Mouse (Mus musculus) B cell, adult (primary cell): ENCODE measurements around the gene Lrrc23. TPM values are rescaled to one million over a fixed set of nuclear protein-coding genes. Genes with fewer than 3 reads are reported as not detected.

Source experiments
- total RNA-seq: library from RNA; stranded (reverse); gene quantifications from 4 replicates; pipeline ENCODE4 v1.2.4, GENCODE M21; 2023; ENCODE audit not compliant: inconsistent age

Gene Lrrc23
- 3.5 to 4.3 TPM (median 3.9 TPM) in 4 replicates for total RNA-seq

DNA sequence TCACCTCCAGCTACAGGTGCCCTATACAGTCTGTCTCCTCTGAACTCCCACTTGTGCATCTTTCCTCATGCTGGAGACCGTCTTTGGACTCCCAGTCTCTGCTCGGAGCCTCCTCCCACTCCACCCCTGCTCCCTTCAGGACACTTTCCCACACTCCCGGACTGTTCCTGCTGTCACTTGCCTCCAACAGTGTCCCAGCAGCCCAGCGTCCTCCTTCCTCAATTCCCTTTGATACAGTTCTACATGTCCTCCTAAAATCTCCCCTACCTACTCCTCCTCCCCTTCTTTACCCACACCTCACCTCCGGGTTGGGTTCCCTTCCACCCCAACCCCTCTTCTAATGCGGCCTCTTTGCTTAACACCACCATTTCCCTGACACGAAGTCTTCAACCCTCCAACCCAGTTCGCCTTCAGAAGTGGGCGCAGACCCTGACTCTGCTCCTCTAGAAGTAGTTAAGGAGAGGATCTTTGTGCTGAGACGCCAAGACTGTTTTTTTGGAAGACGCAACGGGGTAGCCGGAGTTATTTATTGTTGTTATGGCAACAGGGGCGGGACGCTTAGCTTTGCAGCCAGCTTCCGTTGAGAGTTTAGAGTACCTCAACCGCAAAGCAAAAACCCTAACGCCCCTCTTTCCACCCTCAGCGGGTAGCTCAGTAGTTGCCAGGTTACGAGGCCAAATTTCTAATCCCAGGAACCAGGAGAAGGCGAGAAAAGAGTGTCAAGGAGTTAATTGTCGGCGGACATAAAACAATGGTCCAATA lies at the start of gene Lrrc23:
Gene Lrrc23, minus strand, starts transcription at position 506 of the 762 bp plus-strand sequence.

GRCm38 (mm10) chr6:124813933-124814332 lies 34.4 kb upstream of the Lrrc23 start, which contains the start of gene Tpi1:
Gene Tpi1, minus strand, starts transcription at chr6:124814296.

DNA sequence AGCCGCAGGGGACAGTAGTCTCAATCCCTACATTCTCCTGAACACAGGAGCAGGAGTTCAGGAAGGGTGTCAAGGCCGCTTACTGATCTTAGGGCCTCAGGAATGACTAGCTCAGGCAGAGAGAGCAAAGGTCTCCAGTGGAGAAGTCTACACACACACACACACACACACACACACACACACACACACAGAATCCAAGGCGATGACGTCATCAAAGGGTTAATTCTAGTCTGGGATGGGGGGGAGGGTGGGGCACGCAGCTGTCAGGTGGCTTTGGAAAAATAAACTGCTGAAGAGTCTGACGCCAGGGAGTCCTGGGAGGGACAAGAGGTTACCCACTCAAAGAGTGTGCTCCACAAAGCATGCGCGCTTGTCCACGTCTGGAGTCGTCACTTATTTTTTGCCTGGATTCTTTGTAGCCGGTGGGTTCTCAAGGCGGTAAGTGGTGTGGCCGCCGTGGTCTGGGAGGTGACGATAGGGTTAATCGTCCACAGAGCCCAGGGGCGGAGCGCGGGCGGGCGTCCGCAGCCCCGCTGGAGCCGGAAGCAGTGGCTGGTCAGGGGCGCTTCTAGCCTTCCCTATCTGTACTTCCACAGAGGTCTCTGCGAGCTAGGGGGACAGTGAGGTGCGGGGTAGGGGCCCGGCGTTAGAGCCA lies 29.0 kb upstream of the Lrrc23 start, which contains the start of gene Spsb2:
Gene Spsb2, plus strand, starts transcription at position 304 of the 655 bp plus-strand sequence.

GRCm38 (mm10) chr6:124769101-124769765 lies 10.3 kb downstream of the Lrrc23 start, which contains the start of gene Eno2:
Gene Eno2, minus strand, starts transcription at chr6:124769673.

DNA sequence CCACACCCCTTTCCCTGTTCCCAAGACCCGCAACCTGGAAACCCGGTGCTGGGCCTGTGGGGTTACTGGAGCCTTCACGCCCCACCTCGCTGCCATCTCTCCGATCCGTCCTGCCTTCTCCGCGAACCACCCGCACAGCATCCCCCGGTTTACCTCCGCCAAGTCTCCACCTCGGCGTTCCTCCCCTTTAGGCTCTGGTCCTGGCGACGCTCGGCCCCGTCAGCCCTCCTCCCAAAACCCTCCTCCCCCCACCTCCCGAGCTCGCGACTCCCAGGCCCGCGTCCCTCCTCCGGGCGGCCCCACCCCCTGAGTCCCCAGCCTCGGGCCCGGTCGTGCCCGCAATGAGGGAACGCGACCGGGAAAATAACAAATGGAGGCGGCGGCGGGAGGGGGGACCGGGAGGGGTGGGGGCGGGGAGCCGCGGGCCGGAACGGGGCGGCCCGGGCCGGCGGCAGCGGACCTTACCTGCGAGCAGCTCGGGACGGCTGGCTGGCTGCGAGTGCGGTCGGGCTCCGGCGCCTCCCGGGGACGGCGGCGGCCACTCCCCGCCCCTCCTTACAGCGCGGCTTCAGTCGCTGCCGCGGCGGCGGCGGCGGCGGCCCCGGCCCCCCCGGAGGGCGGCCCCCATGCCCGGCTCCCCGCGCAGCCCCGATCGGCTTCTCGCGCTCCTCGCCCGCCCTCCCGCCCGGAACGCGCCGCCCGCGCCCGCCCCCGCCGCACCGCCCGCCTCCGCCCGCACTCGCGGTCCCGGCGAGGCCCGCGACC lies 23.5 kb downstream of the Lrrc23 start, which contains the start of the genes Gm45234 and Atn1:
Gene Gm45234, minus strand, starts transcription at position 191 of the 765 bp plus-strand sequence.
Gene Atn1, minus strand, starts transcription at position 694 of the 765 bp plus-strand sequence.

GRCm38 (mm10) chr6:124740888-124741761 lies 38.4 kb downstream of the Lrrc23 start, which contains the start of gene Grcc10:
Gene Grcc10, minus strand, starts transcription at chr6:124741374.

DNA sequence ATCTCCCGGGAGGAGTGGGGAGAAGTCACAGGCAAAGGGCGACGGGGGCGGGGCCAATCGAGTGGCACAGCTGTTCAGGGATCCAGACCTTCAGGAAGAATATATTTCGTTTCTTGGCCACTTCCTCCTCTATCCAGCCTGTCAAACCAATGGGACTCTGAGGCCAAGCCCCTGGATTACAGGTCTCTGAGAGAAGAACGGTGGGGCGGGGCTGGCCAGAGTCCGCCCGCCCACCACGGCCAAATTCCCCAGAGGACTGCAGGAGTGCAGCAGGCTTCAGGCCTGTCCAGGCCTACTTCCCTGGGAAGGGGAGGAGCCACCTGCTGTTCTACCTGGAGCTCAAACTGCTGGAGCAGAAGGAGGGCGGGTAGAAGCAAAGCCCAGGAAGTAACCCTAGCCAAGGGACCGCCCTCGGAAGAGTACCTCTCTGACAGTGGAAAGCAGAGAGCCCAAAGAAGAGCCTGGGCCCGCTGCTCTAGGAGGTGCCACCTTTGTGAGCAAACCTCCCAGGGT lies 41.0 kb downstream of the Lrrc23 start, which contains the start of gene Ptpn6:
Gene Ptpn6, minus strand, starts transcription at position 204 of the 513 bp plus-strand sequence.

Other genes with a start within 250 kb of the Lrrc23 start
- gene C1s1, start 237.4 kb downstream of the Lrrc23 start, total RNA-seq, result 0.27 to 0.77 TPM (median 0.45 TPM) in 3 of 4 replicates, not detected in the other
- gene C1rb, start 209.4 kb downstream of the Lrrc23 start, total RNA-seq, result not detected in 4 replicates
- not detected in 4 replicates for gene C1s2, start 143.6 kb downstream of the Lrrc23 start, total RNA-seq
- 44.7 to 51.8 TPM (median 50.1 TPM) in 4 replicates for gene Lpcat3, start 116.7 kb downstream of the Lrrc23 start, total RNA-seq
- 116 to 132 TPM (median 125 TPM) in 4 replicates for gene Emg1, start 67.5 kb downstream of the Lrrc23 start, total RNA-seq
- gene Phb2, start 67.4 kb downstream of the Lrrc23 start, total RNA-seq, result 223 to 242 TPM (median 231 TPM) in 4 replicates
- 597 to 656 TPM (median 630 TPM) in 4 replicates for gene Ptpn6, start 41.0 kb downstream of the Lrrc23 start, total RNA-seq
- 253 to 263 TPM (median 258 TPM) in 4 replicates for gene Grcc10, start 38.4 kb downstream of the Lrrc23 start, total RNA-seq
- gene Gm45234, start 23.7 kb downstream of the Lrrc23 start, total RNA-seq, result 0.16 to 2.3 TPM in 2 of 4 replicates, not detected in the others
- 21.1 to 30.7 TPM (median 28.7 TPM) in 4 replicates for gene Atn1, start 23.2 kb downstream of the Lrrc23 start, total RNA-seq
- 3.9 to 7.0 TPM (median 6.0 TPM) in 4 replicates for gene Eno2, start 10.1 kb downstream of the Lrrc23 start, total RNA-seq
- gene Spsb2, start 28.9 kb upstream of the Lrrc23 start, total RNA-seq, result 4.3 to 8.0 TPM (median 5.3 TPM) in 4 replicates
- 53.5 to 62.9 TPM (median 57.4 TPM) in 4 replicates for gene Tpi1, start 34.6 kb upstream of the Lrrc23 start, total RNA-seq
- 67.6 to 86.7 TPM (median 79.3 TPM) in 4 replicates for gene Usp5, start 49.8 kb upstream of the Lrrc23 start, total RNA-seq
- gene Cdca3, start 49.8 kb upstream of the Lrrc23 start, total RNA-seq, result 2.7 to 6.3 TPM (median 4.4 TPM) in 4 replicates
- gene Gnb3, start 60.5 kb upstream of the Lrrc23 start, total RNA-seq, result 0.29 to 0.30 TPM in 2 of 4 replicates, not detected in the others
- 0.19 to 0.51 TPM in 2 of 4 replicates, not detected in the others for gene P3h3, start 78.0 kb upstream of the Lrrc23 start, total RNA-seq
- gene Gpr162, start 84.3 kb upstream of the Lrrc23 start, total RNA-seq, result 0.51 to 0.99 TPM (median 0.79 TPM) in 4 replicates
- gene Cd4, start 108.5 kb upstream of the Lrrc23 start, total RNA-seq, result 0.35 to 0.93 TPM (median 0.60 TPM) in 4 replicates
- gene Lag3, start 132.0 kb upstream of the Lrrc23 start, total RNA-seq, result 0.26 to 0.69 TPM (median 0.48 TPM) in 4 replicates
- gene Ptms, start 140.4 kb upstream of the Lrrc23 start, total RNA-seq, result 42.1 to 57.3 TPM (median 46.3 TPM) in 4 replicates
- gene Mlf2, start 151.7 kb upstream of the Lrrc23 start, total RNA-seq, result 97.3 to 112 TPM (median 105 TPM) in 4 replicates
- 51.9 to 60.4 TPM (median 54.0 TPM) in 4 replicates for gene Cops7a, start 185.8 kb upstream of the Lrrc23 start, total RNA-seq
- gene Pianp, start 217.0 kb upstream of the Lrrc23 start, total RNA-seq, result 0.22 to 0.58 TPM (median 0.24 TPM) in 3 of 4 replicates, not detected in the other
- 93.2 to 96.8 TPM (median 95.4 TPM) in 4 replicates for gene Zfp384, start 229.4 kb upstream of the Lrrc23 start, total RNA-seq